ENCODE assay signal across 24 mouse cellular contexts in the genomic region with DNA sequence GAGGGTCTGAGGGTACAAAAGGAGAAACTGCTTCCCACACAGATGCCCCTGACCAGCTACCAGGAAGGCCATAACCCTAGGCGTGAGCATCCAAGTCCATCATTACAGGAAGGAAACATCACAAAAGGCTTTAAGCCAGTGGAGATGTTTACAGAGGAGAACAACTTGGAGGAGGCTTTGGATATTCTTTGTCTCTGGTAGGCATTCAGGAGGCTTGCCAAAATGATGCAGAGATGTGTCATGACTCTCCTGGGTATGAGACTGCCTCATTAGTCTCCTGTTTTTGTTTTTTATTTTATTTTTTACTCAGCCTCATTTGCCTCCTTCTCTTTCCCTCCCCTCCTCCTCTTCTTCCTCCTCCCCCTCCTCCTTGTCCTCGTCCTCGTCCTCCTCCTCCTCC.
"Had no signal": no experiment of that assay in that cellular context is flagged by ENCODE, and none has a peak within 500 bp of the region (broad histone marks: within the 10 kb centered on the region; RNA-seq: fewer than 3 reads in every experiment).

No protein-coding gene starts in this region.

- H3K4me2 ChIP-seq: heart, embryonic 12.5 days; hindbrain, embryonic 13.5 days; hindbrain, embryonic 15.5 days; kidney, embryonic 15.5 days; limb, embryonic 13.5 days; limb, embryonic 15.5 days; liver, embryonic 12.5 days had no signal

- ATAC-seq: hindbrain, postnatal 0 days; intestine, embryonic 16.5 days; liver, embryonic 12.5 days had no signal

- DNase-seq: gastrocnemius, postnatal 14 days; gastrocnemius, postnatal 36 days; heart, adult 18-20 months; heart, postnatal 14 days; heart, postnatal 36 days; kidney, adult 11 months; kidney, adult 2 months; kidney, adult 9 months; kidney, postnatal 14 days; layer of hippocampus, adult 9-11 months; layer of hippocampus, postnatal 36 days; left cerebral cortex, postnatal 4 days had no signal

- H3K9me3 ChIP-seq: heart, embryonic 10.5 days; heart, embryonic 12.5 days; hindbrain, embryonic 13.5 days; hindbrain, embryonic 15.5 days; kidney, embryonic 15.5 days; limb, embryonic 13.5 days; limb, embryonic 15.5 days; liver, embryonic 12.5 days had no signal

- H3K9ac ChIP-seq: heart, embryonic 12.5 days; hindbrain, embryonic 13.5 days; hindbrain, embryonic 15.5 days; kidney, embryonic 15.5 days; limb, embryonic 13.5 days; limb, embryonic 15.5 days; liver, embryonic 12.5 days; liver, embryonic 14.5 days had no signal

- H3K4me3 ChIP-seq: heart, embryonic 10.5 days; heart, embryonic 12.5 days; hindbrain, embryonic 13.5 days; hindbrain, embryonic 15.5 days; kidney, embryonic 15.5 days; limb, embryonic 13.5 days; limb, embryonic 15.5 days; liver, embryonic 12.5 days had no signal

- H3K4me1 ChIP-seq: heart, embryonic 10.5 days; hindbrain, embryonic 13.5 days; hindbrain, embryonic 15.5 days; kidney, embryonic 15.5 days; limb, embryonic 13.5 days; limb, embryonic 15.5 days; liver, embryonic 12.5 days had no signal

- H3K27ac ChIP-seq: heart, embryonic 10.5 days; hindbrain, embryonic 13.5 days; hindbrain, embryonic 15.5 days; hindbrain, postnatal 0 days; kidney, embryonic 15.5 days; kidney, postnatal 0 days; limb, embryonic 13.5 days; limb, embryonic 15.5 days; liver, embryonic 12.5 days; liver, embryonic 14.5 days had no signal

- H3K27me3 ChIP-seq: heart, embryonic 12.5 days; hindbrain, embryonic 13.5 days; hindbrain, embryonic 15.5 days; kidney, embryonic 15.5 days; limb, embryonic 13.5 days; limb, embryonic 15.5 days; liver, embryonic 12.5 days had no signal

- H3K36me3 ChIP-seq: heart, embryonic 10.5 days; heart, embryonic 12.5 days; hindbrain, embryonic 13.5 days; hindbrain, embryonic 15.5 days; kidney, embryonic 15.5 days; limb, embryonic 13.5 days; limb, embryonic 15.5 days; liver, embryonic 12.5 days had no signal
